Mouse (Mus musculus) left cerebral cortex, adult 18-20 months (tissue): ENCODE results near the gene 9430097D07Rik. TPM values are rescaled to one million over a fixed set of nuclear protein-coding genes. Genes with fewer than 3 reads are reported as not detected.

Experiments used
- DNase-seq, 2 experiments: peaks; one replicate each; pipeline ENCODE4 v3.0.0; 2021 to 2022; ENCODE audit warnings: low spot score in 2 of 2, mixed read lengths in 1 of 2
- long read RNA-seq, 2 experiments: library from polyadenylated mRNA; stranded (forward); transcript quantifications; one replicate each; pipeline ENCODE4 v2.0.0; 2021
- total RNA-seq, 2 experiments: library from RNA; stranded (reverse); gene quantifications; 2 replicates each; pipeline ENCODE4 v1.2.3; 2021

The 9430097D07Rik gene
- under 1 TPM; 0.79 to 0.82 TPM for total RNA-seq
- long read RNA-seq, experiment 1 = 0 reads
- long read RNA-seq, experiment 2, partial matches to known transcripts = 0 of 3 reads
- long read RNA-seq, experiment 2, other reads (novel, unspliced or antisense) = 2 of 3 reads

DNA sequence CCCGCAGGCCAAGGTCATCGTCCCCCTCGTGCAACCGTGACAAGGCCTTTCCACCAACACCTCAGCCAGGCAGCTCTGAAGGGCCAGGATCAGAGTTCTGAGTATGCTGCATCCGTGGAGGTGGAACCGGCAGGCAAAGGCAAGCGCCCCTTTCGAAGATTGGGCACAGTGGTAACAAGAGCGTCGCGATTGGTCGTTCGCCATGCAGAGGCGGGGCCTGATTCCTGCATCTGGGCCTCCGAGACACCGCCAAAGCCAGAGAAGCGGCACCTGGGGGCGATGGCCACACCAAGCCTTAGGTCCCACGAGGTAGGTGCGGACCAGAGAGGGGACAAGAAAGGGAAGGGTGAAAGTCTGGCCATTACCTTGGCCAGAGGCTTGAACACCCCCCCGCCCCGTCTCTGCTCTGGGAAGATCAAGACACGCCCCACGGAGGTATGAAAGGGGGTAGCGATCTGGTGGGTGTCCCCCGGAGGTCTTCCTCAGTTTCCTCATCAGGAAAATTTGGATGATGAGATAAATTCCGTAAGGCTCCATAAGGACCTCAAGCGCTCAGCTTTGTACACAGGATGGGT lies at the start of gene 9430097D07Rik:
9430097D07Rik (minus strand) TSS at position 99 of the 575 bp plus-strand sequence.
- DNase-seq = peak; percentile 71 to 78

DNA sequence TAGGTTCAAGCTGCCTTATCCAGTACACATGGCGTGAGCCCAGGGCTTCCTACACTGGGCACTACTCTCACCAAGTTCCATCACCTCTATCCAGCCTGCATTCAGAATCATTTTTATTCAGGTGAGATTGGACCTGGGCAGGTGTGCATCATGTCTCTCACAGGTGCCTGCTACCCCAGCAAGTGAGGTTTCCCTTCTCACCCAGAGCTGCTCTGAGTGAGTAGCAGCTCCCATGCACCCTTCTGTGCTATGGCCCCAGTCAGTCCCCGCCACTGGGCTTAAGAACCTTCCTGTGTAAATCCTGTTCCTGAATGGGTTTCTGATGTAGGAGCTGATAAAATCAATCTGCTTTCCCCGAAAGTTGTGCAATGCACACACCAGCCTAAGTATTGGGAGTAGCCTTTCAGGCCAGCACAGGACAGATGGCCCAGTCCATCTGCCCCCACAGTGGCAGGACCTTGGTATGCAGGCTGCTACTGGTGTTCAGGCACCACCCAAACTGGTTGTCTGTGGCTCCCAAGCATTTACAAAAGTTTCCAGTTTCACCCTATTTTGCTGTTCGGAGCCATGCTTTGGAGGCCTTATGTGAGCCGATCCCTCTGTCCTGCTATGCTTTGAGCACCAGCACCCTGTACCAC lies 48.7 kb upstream of the 9430097D07Rik start:
- no peak for DNase-seq

DNA sequence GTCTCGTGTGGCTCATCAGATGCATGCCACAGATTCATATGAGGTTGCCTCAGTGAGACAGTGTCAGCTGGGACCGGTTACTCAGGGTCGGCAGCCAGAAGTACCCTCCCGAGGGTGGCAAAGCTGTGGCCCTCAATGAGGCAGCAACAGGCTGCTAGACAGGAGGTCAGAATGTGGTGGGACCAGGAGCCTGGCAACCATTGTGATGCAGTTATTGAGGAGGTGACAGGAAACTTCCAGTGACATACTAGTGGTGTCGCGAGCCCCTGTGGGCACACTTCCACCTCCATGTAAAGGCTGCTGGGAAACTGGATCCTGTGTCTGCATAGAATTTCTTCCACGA lies 46.0 kb upstream of the 9430097D07Rik start, which contains the start of gene Ak1:
Ak1 (plus strand) TSS at position 242 of the 343 bp plus-strand sequence.
- no peak for DNase-seq

DNA sequence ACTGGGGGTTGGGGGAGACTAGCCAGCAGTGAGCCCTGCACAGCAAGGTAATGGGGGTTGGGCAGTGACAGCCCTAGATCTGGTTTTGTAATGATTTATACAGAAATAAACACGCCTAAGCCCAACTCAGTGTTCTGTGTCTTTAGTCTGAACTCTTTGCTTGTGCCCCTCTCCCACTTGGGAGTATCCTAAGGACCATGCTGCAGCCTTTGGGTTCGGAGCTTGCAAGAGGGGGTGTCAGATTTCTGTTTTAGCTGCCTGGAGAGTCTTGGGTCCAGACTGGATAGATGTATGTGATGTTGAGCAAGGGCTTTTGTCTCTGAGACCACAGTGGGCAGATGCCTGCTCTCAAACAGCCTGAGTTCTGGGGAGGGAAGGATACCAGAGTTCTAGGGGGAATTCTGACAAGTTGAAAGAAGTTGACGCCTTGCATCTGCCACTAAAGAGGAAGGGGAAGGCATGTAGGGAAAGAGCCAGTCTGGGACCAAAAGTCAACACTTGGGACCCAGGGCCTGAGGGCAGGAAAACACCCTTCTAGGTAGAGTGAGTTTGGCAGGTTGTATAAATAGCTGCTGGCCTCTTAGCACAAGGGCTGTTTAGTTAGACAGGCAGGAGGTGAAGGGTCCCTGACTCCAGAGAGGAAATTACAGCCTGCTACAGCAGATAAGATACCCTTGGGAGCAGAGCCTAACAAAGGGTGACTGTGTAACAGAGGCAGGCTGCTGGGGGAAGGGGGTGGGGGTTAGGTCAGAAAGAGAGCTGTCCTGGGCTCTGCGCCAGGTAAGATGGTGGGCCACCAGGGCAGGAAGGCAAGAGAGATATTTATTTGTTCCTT lies 45.4 kb upstream of the 9430097D07Rik start:
- DNase-seq = no peak

DNA sequence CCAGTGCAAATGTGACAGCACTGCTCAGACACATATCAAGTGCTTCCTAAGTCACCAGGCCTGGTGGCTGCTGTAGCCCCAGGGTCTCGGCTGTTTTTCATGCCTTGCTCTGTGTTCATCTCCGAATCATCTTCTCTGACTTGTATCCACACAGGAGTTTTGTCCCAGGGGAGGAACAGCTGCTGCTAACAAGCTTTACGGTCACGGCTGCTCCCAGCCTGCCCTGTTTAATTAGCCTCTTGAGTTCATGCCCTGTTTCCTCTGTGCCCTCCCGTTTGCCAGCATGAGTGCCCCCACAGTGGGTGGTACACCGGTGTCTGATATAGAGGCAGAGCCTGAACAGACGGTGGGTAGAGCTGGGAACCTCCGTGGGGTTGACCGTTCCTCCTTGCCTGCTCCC lies 42.6 kb upstream of the 9430097D07Rik start:
- DNase-seq = no peak

DNA sequence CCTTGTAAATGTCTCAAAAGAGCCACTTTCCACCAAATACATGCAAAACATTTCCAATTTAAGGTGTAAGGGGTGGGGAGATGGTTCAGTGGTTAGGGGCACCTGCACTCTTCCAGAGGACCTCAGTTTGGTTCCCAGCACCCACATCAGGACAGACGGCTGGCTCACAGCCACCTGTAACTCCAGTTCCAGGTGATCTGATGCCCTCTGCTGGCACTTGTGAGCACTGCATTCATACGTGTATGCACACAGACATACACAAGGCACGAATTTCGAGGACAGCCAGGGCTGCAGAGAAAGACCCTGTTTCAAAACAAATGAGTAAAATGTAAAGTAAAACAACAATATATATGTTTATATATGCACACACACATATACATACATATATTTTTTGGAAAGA lies 42.1 kb upstream of the 9430097D07Rik start:
- no peak for DNase-seq

DNA sequence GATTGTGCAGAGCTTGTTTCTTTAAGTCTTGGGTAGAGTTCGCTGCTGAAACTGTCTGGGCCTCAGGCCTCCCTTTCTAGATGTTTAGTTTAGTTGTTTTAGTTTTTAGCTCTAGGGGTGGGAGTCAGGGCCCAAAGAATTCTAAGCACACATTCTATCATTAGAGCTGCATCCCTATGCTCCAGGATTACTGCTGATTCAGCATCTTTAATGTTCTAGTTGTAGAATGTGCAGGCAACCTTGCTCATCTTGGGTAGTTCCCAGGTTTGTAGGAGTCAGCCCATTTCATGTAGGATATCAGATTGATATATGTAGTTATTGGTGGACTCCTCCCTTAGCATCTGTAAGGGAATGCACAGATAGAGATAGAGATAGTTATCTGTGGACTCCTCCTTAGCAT lies 41.6 kb upstream of the 9430097D07Rik start:
- DNase-seq = no peak

DNA sequence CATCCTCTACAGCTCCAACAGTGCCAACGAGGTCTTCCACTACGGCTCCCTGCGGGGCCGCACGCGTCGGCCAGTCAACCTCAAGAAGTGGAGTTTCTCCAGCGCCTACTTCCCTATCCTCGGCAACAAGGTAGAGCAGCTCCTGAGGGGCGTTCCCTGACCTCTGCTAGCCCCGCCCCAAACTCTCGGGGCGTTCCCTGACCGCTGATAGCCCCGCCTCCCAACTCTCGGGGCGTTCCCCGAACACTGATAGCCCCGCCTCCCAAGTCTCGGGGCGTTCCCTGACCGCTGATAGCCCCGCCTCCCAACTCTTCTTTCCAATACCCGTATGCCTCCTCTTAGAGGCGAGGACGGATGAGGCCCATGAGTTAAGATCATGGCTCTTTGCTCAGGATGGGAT lies 36.8 kb upstream of the 9430097D07Rik start:
- DNase-seq = no peak

DNA sequence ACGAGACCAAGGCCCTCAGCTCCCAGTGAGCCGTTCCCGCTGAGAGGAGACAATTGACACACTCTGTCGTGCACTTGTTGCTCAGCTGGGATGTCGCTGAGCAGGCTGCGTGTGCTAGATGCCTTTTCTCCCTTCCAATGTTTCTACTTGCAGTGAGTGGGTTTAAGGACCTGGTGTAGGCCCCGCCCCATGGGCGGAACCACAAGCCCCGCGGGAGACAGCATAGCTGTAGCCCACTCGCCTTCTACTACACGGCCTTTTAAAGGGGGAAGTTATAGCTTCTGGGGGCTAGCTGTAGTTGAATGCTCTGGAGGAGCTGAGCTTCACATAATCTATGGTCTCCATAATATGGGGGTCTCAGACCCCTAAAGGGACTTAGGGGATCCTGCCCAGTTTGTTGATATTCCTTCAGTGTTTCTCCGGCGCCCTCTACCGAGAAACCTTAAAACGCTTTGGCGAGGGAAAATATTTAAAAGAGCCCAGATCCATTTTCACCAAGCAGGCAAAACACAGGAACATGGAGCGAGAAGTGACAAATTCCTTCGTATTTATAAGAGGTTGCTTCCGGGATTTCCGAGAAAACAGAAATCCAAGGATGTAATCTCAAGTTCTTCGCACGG lies 35.2 kb upstream of the 9430097D07Rik start:
- peak; percentile 36 to 57 for DNase-seq

DNA sequence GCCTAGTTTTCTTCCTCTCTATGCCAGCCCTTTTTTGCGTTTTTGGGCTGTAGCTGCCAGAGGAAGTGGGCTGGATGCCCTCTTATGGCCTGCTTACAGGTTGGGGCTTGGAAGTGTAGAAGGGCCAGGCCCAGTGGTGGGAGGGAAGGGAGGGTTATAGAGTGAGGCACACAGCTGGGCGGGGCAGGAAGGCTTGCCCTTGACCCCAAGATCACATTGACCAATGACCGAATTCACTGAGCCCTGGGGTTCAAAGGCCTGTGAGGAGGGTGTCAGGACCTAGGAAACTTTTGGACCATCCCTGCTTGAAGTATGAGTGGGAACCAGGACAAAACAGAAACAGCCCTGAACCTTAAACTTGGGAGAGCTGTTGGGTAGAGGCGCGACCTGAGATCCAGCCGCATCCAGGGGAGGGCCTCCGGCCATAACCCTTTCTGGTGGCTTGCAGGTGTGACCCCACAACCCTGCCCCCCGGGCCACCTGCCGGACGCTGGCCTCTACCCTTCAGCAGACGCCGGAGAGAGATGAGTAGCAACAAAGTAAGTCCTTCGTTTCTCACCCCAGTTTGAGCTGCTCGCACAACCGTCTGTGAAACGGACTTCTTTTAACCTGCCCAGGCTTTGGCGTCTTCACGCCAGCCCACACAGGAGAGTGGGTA lies 33.4 kb upstream of the 9430097D07Rik start:
- DNase-seq = no peak

DNA sequence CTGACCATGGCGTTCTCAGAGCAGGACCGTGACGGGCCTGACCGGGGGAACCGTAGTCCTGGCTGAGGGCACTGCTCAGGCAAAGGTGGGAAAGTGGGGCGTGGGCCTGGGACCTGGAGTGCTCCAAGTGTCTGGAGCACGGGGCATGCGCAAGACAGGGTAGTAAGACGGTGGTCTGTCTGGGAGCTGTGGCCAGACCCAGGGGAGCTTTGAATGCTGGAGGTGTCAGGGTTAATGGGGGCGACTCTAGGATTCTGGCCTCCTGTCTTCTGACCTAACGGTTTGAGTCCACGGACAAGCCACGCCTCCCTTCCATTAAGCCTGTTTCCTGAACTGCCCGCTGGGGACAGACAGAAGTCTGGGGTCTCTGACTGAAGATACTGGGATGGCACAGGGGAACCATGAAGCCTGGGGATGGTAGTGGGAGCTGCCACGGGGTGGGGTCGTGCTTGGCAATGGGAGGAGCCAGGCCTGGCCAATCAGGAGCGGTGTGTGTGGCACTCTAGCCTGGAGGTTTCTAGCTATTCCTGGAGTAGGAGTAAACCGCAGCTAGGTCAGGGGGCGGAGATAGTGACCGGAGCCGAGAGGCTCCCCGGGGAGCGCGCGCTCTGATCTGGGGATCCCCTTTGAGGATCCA lies 32.8 kb upstream of the 9430097D07Rik start:
- peak in 1 of 2 experiments; percentile 27 for DNase-seq

DNA sequence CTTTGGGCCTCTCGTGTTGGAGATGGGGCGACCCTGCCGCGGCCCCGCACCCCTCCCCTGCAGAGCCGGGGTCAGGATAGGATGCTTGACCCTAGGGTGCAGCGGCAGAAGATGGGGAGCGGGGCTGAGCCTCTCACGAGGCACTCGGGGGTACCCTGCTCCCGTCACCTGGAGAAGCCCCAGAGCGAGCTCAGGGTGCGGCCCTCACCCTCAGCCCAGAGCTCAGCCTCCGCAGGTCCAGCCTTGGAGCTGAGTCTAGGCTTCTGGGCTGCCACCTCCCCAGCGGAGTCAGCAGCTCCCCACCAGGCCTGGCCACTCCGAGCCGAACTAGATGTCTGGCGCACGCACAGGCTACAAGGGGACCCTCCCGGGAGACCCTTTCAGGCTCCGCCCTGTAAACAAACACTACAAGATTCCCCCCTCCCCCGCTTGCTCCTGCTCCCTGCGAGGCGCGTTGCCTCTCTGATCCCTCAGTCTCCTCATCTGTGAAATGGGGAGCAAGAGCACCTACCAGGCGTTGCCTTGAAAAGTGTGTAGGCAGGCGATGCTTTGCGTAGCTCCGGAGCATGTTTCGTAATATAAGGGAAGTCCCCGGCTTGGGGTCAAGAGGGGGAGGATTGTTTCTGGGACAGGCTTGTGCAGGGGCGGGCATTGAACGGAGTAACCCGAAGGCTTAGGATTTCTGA lies 31.9 kb upstream of the 9430097D07Rik start:
- peak in 1 of 2 experiments; percentile 60 for DNase-seq

DNA sequence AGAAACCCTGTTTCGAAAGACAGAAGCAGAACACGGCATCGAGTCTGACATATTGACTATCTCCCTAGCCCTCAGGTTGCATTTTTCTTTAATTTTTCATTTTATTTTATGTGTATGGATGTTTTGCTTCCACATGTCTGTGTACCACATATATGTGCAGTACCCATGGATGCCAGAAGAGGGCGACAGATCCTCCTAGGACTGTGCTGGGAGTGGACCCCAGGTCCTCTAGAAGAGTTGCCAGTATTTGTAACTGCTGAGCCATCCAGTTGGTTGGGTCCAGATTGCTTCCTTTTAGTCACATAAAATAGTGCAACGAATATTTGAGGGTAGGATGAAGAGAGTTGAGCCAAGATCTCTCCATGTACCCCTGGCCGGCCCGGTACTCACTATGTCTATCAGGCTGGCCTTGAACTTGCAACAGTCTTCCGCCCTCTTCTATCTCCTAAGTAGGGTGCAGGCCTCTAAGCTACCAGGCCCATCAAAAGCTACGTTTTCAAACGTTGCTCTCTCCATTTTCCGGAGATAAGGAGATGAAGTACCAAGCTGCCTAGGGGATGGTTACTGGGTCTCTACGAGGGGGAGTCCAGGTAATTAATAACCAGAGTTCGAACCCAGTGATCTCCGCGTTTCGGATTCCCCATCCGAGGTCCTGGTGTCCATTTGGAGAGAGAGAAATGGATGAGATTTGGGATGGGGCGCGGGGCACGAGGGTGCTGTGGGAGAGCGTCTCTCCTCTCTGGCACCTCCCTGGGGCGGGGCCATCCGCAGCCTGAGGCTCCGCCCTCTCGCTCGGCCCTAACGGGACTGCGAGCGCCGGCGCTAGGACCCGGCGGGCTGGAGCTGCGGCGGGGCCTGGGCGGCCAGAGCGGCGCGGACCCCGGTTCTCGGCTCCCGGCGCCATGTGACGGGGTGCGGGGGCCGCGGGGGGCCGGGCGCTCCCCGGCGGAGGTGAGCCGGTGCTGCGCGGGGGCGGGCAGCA lies 31.0 kb upstream of the 9430097D07Rik start:
- peak; percentile 80 to 88 for DNase-seq

DNA sequence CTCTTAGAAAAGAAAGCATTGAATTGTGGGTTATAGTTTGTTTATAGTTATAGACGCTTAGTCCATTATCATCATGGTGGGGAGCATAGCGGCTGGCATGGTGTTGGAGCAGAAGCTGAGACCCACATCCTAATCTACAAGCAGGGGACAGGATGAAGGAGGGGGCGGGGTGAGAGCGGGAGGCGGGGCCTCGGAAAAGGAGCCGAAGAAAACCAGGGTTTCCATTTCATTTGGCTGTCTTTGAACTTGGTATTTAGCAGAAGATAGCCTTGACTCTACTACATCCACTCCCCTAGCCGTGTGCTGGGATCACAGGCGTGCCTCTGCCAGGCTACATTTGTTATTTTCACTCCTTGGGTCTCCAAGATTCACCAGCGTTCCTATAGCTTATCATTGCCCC lies 29.1 kb upstream of the 9430097D07Rik start:
- no peak for DNase-seq

DNA sequence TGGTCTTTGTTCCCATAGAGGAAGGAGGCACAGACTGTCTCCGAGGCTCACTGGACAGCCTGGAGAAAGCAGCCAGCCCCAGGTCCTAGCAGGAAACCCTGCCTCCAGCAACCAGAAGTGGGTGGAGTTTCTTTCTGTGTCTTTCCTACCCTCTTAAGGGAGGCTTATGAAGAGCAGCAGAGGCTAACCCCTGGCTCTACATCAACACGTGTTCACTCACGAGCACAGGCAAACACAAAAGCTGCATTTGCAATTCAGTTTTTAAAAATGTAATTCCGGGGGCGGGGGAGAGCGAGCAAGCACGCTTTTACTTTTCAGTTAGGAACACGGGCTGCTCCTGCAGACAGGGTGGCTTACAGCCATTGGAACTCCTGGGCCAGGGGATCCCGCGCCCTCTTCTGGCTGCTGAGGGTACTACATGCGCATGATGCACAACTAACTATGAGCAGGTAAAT lies 27.1 kb upstream of the 9430097D07Rik start:
- DNase-seq = peak; percentile 86 to 90

DNA sequence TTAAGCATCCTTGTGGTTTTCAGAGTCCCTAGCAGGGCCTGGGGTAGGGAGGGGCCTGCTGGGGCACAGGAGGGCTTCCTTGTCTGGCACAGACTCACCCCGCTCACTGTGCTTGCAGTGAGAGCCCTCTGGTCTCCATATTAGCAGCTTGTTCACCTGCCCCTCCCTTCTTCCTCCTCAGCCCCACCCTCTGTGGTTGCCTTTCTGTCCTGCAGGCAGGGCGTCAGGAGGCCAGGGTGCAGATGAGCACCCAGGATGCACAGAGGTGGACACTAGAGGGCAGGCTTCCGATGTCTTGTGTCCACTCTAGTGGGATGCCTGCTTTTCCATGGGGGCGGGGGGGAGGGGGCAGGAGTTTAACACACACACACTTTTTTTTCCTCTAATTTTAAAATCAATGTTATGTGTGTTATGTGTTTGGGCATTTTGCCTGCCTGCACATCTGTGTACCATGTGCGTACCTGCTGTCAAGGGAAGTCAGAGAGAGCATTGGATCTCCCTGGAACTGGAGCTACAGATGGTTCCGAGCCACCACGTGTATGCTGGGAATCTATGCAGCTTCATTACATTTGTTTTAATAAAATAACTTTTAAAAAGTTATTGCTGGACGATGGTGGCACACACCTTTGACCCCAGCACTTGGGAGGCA lies 26.1 kb upstream of the 9430097D07Rik start:
- DNase-seq = no peak

DNA sequence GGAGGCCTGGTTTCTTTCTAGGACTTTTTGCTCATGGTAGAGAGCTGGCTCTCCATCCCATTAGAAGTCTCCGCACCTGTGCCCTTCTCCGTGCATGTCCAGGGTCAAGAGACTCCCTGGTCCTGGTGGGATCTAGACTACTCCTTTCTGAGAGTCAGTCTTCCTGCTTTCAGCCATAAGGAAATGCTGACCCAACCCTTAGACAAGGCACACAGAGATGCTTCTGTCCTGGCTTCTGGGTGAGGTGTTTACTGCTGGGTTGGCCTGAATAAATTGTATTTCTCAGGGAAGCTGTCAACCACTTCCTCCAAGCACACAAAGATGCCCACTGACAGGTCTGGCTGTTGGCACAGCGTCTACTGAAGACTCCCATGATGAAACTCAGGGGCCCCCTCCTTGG lies 23.9 kb upstream of the 9430097D07Rik start, which contains the start of gene St6galnac6:
St6galnac6 (plus strand) TSS at position 301 of the 400 bp plus-strand sequence.
- no peak for DNase-seq

DNA sequence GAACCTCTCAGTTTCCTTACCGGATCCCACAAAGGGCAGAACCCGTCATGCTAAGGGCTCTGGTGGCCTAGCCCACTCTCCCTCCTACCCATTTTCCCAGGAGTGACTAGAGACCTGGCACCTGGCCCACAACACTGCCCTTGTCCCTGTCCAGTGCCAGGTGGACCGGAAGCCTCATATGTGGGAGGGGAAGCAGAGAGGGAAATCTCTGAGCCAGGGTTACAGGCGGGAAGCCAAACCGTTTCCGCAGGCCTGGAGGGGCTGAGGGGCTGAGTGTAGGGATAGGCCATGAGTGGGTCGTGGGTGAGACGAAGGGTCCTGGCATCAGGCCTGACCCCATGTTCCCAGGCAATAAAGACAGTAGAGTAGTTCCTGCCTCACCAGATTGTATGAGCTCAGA lies 23.0 kb upstream of the 9430097D07Rik start:
- no peak for DNase-seq
